Mouse (Mus musculus): ENCODE results near the gene Myof.

Gene Myof

GRCm38 (mm10) chr19:38043281-38043981 lies at the start of gene Myof:
Gene Myof (minus strand): TSS chr19:38043577.
- ChIA-PET POLR2A (interaction anchor here in 3 of 4 experiments (0.7 to 2.7 kb wide), 11 partner anchors 10 to 282 kb away, joined by 3 to 12 read pairs (median 8); partner anchors contain the start of gene Cep55 (in 1 of the 3)), CTCF (interaction anchor here in 2 of 4 experiments (1.6 to 2.4 kb wide), 2 partner anchors 88 kb away, joined by 5 to 14 read pairs; no protein-coding TSS in a partner anchor)

- CTCF ChIA-PET: no interaction called here
Observed at GRCm38 (mm10) chr19:38091512-38091985, 48.2 kb upstream of the Myof start.

GRCm38 (mm10) chr19:38089358-38089757 lies 46.0 kb upstream of the Myof start:
- POLR2A ChIA-PET: no interaction called here
- CTCF ChIA-PET: no interaction called here

More at GRCm38 (mm10) chr19:38091512-38091985, 48.2 kb upstream of the Myof start:
- POLR2A ChIA-PET: interaction anchor here in 1 of 4 experiments (1.3 kb wide), 1 partner anchor 7 kb away, joined by 3 read pairs; no protein-coding TSS in a partner anchor

GRCm38 (mm10) chr19:38086948-38087551 lies 43.7 kb upstream of the Myof start:
- ChIA-PET CTCF (interaction anchor here in 3 of 4 experiments (0.6 to 1.0 kb wide), 5 partner anchors 132 to 584 kb away, joined by 3 to 6 read pairs (median 4); no protein-coding TSS in a partner anchor), POLR2A (interaction anchor here in 2 of 4 experiments (0.7 to 1.0 kb wide), 4 partner anchors 22 to 238 kb away, joined by 3 to 4 read pairs (median 3); no protein-coding TSS in a partner anchor)

GRCm38 (mm10) chr19:38085841-38086240 lies 42.5 kb upstream of the Myof start:
- POLR2A ChIA-PET: interaction anchor here in 3 of 4 experiments (0.5 to 2.1 kb wide), 6 partner anchors 10 to 309 kb away, joined by 3 to 11 read pairs (median 4); partner anchors contain the start of gene Ffar4 (in 1 of the 3)

GRCm38 (mm10) chr19:38082931-38083525 lies 39.7 kb upstream of the Myof start:
- ChIA-PET POLR2A (interaction anchor here in 1 of 4 experiments (0.7 to 1.7 kb wide), 3 partner anchors 12 to 405 kb away, joined by 3 to 4 read pairs (median 3); no protein-coding TSS in a partner anchor), CTCF (no interaction called here)

More at GRCm38 (mm10) chr19:38085841-38086240, 42.5 kb upstream of the Myof start:
- CTCF ChIA-PET: interaction anchor here in 3 of 4 experiments (0.5 to 1.2 kb wide), 6 partner anchors 9 to 484 kb away, joined by 3 to 6 read pairs (median 4); no protein-coding TSS in a partner anchor

GRCm38 (mm10) chr19:38081361-38081760 lies 38.0 kb upstream of the Myof start:
- CTCF ChIA-PET: interaction anchor here in 1 of 4 experiments (0.6 kb wide), 1 partner anchor 640 kb away, joined by 3 read pairs; no protein-coding TSS in a partner anchor
- POLR2A ChIA-PET: interaction anchor here in 1 of 4 experiments (0.6 kb wide), 1 partner anchor 14 kb away, joined by 4 read pairs; no protein-coding TSS in a partner anchor

- CTCF ChIA-PET: interaction anchor here in 1 of 4 experiments (1.7 kb wide), 1 partner anchor 275 kb away, joined by 5 read pairs; no protein-coding TSS in a partner anchor
- POLR2A ChIA-PET: interaction anchor here in 2 of 4 experiments (0.9 to 4.4 kb wide), 8 partner anchors 9 to 248 kb away, joined by 3 to 33 read pairs (median 6); no protein-coding TSS in a partner anchor
Observed at GRCm38 (mm10) chr19:38077851-38078540, 34.6 kb upstream of the Myof start.

GRCm38 (mm10) chr19:38076251-38076650 lies 32.9 kb upstream of the Myof start:
- CTCF ChIA-PET: interaction anchor here (0.6 to 1.7 kb wide), 11 partner anchors 9 to 540 kb away, joined by 3 to 5 read pairs (median 4); partner anchors contain the start of gene Rbp4 (in 1 of the 4)
- POLR2A ChIA-PET: interaction anchor here in 3 of 4 experiments (0.5 to 4.4 kb wide), 10 partner anchors 8 to 242 kb away, joined by 3 to 33 read pairs (median 4); partner anchors contain the start of gene Cep55 (in 1 of the 3)

GRCm38 (mm10) chr19:38075051-38075450 lies 31.7 kb upstream of the Myof start:
- POLR2A ChIA-PET: interaction anchor here in 3 of 4 experiments (0.7 to 4.7 kb wide), 8 partner anchors 10 to 81 kb away, joined by 3 to 33 read pairs (median 4); no protein-coding TSS in a partner anchor
- CTCF ChIA-PET: interaction anchor here in 3 of 4 experiments (0.6 to 1.6 kb wide), 7 partner anchors 50 to 539 kb away, joined by 3 to 5 read pairs (median 4); partner anchors contain the start of gene Rbp4 (in 1 of the 3)

- ChIA-PET CTCF (no interaction called here), POLR2A (interaction anchor here in 3 of 4 experiments (1.0 to 4.7 kb wide), 3 partner anchors 10 to 19 kb away, joined by 3 to 19 read pairs (median 5); partner anchors contain the start of gene Cep55 (in 1 of the 3))
Observed at GRCm38 (mm10) chr19:38073226-38073625, 29.8 kb upstream of the Myof start.

- CTCF ChIA-PET: no interaction called here
- POLR2A ChIA-PET: interaction anchor here in 3 of 4 experiments (0.7 to 7.8 kb wide), 39 partner anchors 9 to 261 kb away, joined by 3 to 89 read pairs (median 4); partner anchors contain the start of gene Cep55 (in 2 of the 3)
Observed at GRCm38 (mm10) chr19:38064051-38064450, 20.7 kb upstream of the Myof start.

GRCm38 (mm10) chr19:38063201-38063600 lies 19.8 kb upstream of the Myof start:
- POLR2A ChIA-PET: interaction anchor here (0.6 to 7.8 kb wide), 28 partner anchors 8 to 929 kb away, joined by 3 to 89 read pairs (median 4); partner anchors contain the start of gene Cep55 (in 2 of the 4)
- CTCF ChIA-PET: interaction anchor here in 3 of 4 experiments (0.5 to 1.7 kb wide), 3 partner anchors 9 to 108 kb away, joined by 3 to 8 read pairs (median 4); no protein-coding TSS in a partner anchor

GRCm38 (mm10) chr19:38056931-38057330 lies 13.6 kb upstream of the Myof start:
- ChIA-PET POLR2A (interaction anchor here in 3 of 4 experiments (0.7 to 4.9 kb wide), 11 partner anchors 9 to 264 kb away, joined by 3 to 89 read pairs (median 3); no protein-coding TSS in a partner anchor), CTCF (no interaction called here)

- CTCF ChIA-PET: no interaction called here
- POLR2A ChIA-PET: interaction anchor here (0.7 to 4.9 kb wide), 18 partner anchors 8 to 292 kb away, joined by 3 to 89 read pairs (median 4); no protein-coding TSS in a partner anchor
Observed at GRCm38 (mm10) chr19:38056276-38056675, 12.9 kb upstream of the Myof start.

- POLR2A ChIA-PET: interaction anchor here (0.6 to 4.9 kb wide), 29 partner anchors 8 to 714 kb away, joined by 3 to 89 read pairs (median 4); no protein-coding TSS in a partner anchor
- CTCF ChIA-PET: no interaction called here
Observed at GRCm38 (mm10) chr19:38055798-38056197, 12.4 kb upstream of the Myof start.

GRCm38 (mm10) chr19:38054720-38055192 lies 11.4 kb upstream of the Myof start, which contains the start of gene Cep55:
Gene Cep55 (plus strand): TSS chr19:38055011.
- POLR2A ChIA-PET: interaction anchor here in 3 of 4 experiments (0.6 to 4.9 kb wide), 48 partner anchors 9 to 350 kb away, joined by 3 to 89 read pairs (median 4); partner anchors contain the start of gene Myof (in 1 of the 3)

More at GRCm38 (mm10) chr19:38054720-38055192, 11.4 kb upstream of the Myof start, which contains the start of gene Cep55:
- CTCF ChIA-PET: interaction anchor here in 3 of 4 experiments (1.0 to 3.3 kb wide), 5 partner anchors 8 to 99 kb away, joined by 3 to 30 read pairs (median 7); no protein-coding TSS in a partner anchor
